Mouse (Mus musculus): ENCODE data around the gene Insl3. TPM values are rescaled to one million over a fixed set of nuclear protein-coding genes. Genes with fewer than 3 reads are reported as not detected.

Gene Insl3
- polyA plus RNA-seq, 1 experiment from 2014 or later: 1.3 TPM

- DNase-seq (ENCODE audit: low spot score): peak; percentile 96
- H3K27me3 ChIP-seq (replicated peaks; ENCODE audit: control insufficient read depth, insufficient read depth, low read length): peaks cover 38% of the 10 kb centered on the region
- H3K9ac ChIP-seq (ENCODE audit: low read depth, low read length): no peak overlapping the region
- no peaks in the 10 kb centered on the region for H3K9me3 ChIP-seq (ENCODE audit: control insufficient read depth, low read length)
- H3K27ac ChIP-seq (ENCODE audit: low read depth, low read length): 0 out of 2 replicates have a peak overlapping the region, but pooled peaks have one; percentile 10
- H3K4me3 ChIP-seq (ENCODE audit: low read depth, low read length): peak overlapping the region; percentile 40
- peak; percentile 79 for ATAC-seq (replicated peaks; ENCODE audit: low FRiP score)
- H3K36me3 ChIP-seq (ENCODE audit: control insufficient read depth, insufficient read depth, low read length): no peaks in the 10 kb centered on the region
- WGBS: 3% methylated on average over 22 of the region's 22 CpGs
- peak overlapping the region; percentile 74 for H3K4me2 ChIP-seq
- peaks cover 28% of the 10 kb centered on the region for H3K4me1 ChIP-seq (replicated peaks; ENCODE audit: control insufficient read depth, insufficient read depth, low read length)
These were observed 23.5 kb upstream of the Insl3 start for GRCm38 (mm10) chr8:71665331-71666130.

DNA sequence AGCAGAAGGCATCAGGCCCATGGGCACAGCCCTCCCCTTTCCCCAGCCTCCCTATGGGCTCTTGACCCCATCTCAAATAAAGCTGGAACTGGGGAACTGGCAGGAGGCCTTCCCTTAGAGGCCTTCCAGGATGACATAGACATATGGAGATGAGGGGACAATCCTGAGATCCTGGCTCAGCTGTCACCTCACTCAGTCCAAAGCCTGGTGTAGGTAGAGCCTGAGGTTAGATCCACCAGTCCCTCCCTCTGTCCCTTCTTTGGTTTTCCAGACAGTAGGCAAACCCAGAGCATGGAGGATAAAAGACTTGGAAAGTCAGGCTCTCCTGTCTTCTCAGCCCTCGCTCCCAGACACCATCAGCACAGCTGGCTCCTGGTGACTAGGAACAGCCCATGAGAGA, 22.2 kb upstream of the Insl3 start:
- Histone ChIP-seq H3K27me3 (replicated peaks; ENCODE audit: control insufficient read depth, insufficient read depth, low read length) (peaks cover 40% of the 10 kb centered on the region), H3K4me1 (replicated peaks; ENCODE audit: control insufficient read depth, insufficient read depth, low read length) (peaks cover 36% of the 10 kb centered on the region), H3K9me3 (ENCODE audit: control insufficient read depth, low read length) (no peaks in the 10 kb centered on the region), H3K9ac (ENCODE audit: low read depth, low read length) (no peak overlapping the region), H3K4me2 (no peak overlapping the region), H3K4me3 (ENCODE audit: low read depth, low read length) (no peak overlapping the region), H3K27ac (ENCODE audit: low read depth, low read length) (no peak overlapping the region), H3K36me3 (ENCODE audit: control insufficient read depth, insufficient read depth, low read length) (no peaks in the 10 kb centered on the region)
- DNase-seq (ENCODE audit: low spot score): no peak
- no peak for ATAC-seq (replicated peaks; ENCODE audit: low FRiP score)
- 35% methylated on average over 1 of the region's 1 CpGs for WGBS

- no peaks in the 10 kb centered on the region for H3K9me3 ChIP-seq (ENCODE audit: control insufficient read depth, low read length)
- no peak overlapping the region for H3K9ac ChIP-seq (ENCODE audit: low read depth, low read length)
- DNase-seq (ENCODE audit: low spot score) (no peak), ATAC-seq (replicated peaks; ENCODE audit: low FRiP score) (no peak)
- H3K27ac ChIP-seq (ENCODE audit: low read depth, low read length): 0 out of 2 replicates have a peak overlapping the region, but pooled peaks have one; percentile 43
- H3K4me3 ChIP-seq (ENCODE audit: low read depth, low read length): no peak overlapping the region
- peaks cover 40% of the 10 kb centered on the region for H3K27me3 ChIP-seq (replicated peaks; ENCODE audit: control insufficient read depth, insufficient read depth, low read length)
- peaks cover 38% of the 10 kb centered on the region for H3K4me1 ChIP-seq (replicated peaks; ENCODE audit: control insufficient read depth, insufficient read depth, low read length)
- 58% methylated on average over 5 of the region's 5 CpGs for WGBS
- no peaks in the 10 kb centered on the region for H3K36me3 ChIP-seq (ENCODE audit: control insufficient read depth, insufficient read depth, low read length)
- H3K4me2 ChIP-seq: no peak overlapping the region
These were observed 21.8 kb upstream of the Insl3 start for GRCm38 (mm10) chr8:71667256-71667655.

DNA sequence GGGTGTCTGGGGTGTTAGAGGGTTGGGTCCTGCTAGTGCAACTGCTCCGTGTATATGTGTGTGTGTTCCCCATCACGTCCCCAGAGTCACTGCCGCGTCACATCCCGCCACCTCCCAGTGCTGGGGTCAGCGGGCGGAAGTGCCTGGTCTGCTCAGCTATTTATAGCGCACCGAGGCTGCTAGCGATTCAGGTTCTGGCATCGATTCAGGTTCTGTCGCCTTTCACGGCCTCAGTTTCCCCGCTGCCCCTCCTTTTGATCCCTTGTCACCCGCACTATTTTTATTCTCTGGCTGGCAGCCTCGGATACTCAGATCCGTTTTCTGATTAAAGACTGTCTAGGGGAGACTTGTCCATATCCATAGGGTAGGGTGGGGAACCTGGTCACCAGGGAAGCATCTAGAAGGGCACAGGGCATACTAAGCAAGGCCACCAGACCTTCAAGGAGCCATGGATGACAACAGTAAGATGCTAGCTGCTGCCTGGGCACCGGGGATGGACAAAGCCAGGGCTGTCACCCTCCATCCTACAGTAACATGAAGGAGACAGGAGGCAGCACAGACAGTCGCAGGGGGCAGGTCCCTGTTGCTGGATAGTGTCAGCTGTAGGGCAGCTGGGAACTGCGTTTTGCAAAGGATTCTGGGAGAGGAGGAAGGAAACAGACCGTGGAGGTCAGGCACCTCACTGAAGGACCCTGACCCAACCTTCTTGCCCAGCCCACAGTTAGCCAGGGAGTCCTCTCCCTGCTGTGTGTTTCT, 20.6 kb upstream of the Insl3 start:
- Histone ChIP-seq H3K27ac (ENCODE audit: low read depth, low read length) (0 out of 2 replicates have a peak overlapping the region, but pooled peaks have one; percentile 43), H3K9ac (ENCODE audit: low read depth, low read length) (no peak overlapping the region), H3K4me3 (ENCODE audit: low read depth, low read length) (peak overlapping the region; percentile 3; the same call in 1 of the 2 replicates), H3K4me1 (replicated peaks; ENCODE audit: control insufficient read depth, insufficient read depth, low read length) (peaks cover 38% of the 10 kb centered on the region), H3K4me2 (peak overlapping the region; percentile 48), H3K9me3 (ENCODE audit: control insufficient read depth, low read length) (no peaks in the 10 kb centered on the region), H3K27me3 (replicated peaks; ENCODE audit: control insufficient read depth, insufficient read depth, low read length) (peaks cover 39% of the 10 kb centered on the region), H3K36me3 (ENCODE audit: control insufficient read depth, insufficient read depth, low read length) (no peaks in the 10 kb centered on the region)
- no peak for DNase-seq (ENCODE audit: low spot score)
- WGBS: 3% methylated on average over 21 of the region's 21 CpGs
- 0 out of 2 replicates have a peak, but pooled peaks have one; percentile 14 for ATAC-seq (replicated peaks; ENCODE audit: low FRiP score)

DNA sequence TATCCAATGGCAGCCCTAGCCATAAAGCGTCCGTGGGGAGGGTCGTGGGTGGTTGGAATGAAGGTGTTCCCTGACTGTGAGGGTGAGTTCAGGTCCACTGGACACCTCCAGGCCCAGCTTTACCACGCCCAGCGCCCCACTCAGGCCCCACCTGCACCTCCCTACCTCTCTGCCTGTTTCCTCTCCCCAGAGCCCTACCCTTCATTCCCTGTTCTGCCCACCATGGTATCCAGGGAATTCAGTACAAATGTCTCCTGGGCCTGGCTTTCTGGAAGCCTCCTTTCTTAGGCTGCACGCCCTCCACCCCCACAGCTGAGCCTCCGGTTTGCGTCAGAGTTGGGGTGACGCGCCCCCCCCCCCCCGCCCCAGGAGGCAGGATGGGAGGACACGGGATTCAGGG, 18.8 kb upstream of the Insl3 start:
- Histone ChIP-seq H3K36me3 (ENCODE audit: control insufficient read depth, insufficient read depth, low read length) (no peaks in the 10 kb centered on the region), H3K4me2 (peak overlapping the region; percentile 99), H3K27me3 (replicated peaks; ENCODE audit: control insufficient read depth, insufficient read depth, low read length) (peaks cover 37% of the 10 kb centered on the region), H3K27ac (ENCODE audit: low read depth, low read length) (no peak overlapping the region), H3K4me3 (ENCODE audit: low read depth, low read length) (peak overlapping the region; percentile 63), H3K9ac (ENCODE audit: low read depth, low read length) (no peak overlapping the region), H3K4me1 (replicated peaks; ENCODE audit: control insufficient read depth, insufficient read depth, low read length) (peaks cover 34% of the 10 kb centered on the region), H3K9me3 (ENCODE audit: control insufficient read depth, low read length) (no peaks in the 10 kb centered on the region)
- ATAC-seq (replicated peaks; ENCODE audit: low FRiP score) (no peak), DNase-seq (ENCODE audit: low spot score) (no peak)
- 19% methylated on average over 10 of the region's 12 CpGs for WGBS

DNA sequence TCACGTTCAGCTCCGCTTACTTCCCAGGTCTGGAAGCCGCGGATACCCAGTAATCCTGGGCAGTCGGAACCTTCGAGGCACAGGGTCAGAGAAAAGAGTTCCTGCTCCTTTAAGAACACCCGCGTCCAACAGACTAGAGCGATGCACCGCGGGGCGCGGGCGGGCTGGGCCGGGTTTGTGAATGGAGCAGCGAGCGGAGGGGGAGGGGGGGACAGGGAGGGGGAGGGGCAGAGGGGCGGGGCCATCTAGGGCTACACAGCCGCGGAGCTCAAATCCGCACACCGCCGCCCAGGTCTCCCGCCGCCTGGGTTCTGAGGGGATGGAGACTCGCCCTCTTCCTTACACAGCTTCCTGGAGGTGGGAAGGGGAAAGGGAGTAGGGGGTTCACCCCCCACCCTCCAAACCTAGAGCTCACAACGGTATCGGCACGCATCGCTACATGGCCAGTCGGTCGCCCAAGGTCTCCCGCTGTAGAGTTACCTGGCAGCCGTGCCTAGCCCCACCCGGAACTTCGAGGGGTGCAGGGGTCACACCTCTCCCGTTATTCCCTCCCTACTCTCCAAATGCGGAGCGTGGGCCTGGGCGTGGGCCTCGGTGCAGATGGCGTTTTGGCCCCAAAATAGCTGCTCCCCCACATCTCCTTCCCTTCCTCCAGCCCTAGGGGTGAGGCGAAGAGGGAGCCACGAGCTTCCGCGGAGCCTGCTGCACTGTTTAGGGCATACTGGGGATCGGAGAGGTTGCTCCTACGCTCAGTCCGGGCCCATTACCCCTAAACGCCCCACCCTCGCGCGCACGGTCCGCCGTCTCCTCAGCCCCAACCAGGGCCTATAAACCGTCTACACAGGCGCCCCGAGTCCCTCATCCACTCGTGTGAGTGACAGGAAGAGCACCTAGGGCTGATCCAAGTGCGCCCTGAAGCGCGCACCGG, 18.1 kb upstream of the Insl3 start:
- Histone ChIP-seq H3K4me3 (ENCODE audit: low read depth, low read length) (peak overlapping the region; percentile 63), H3K27ac (ENCODE audit: low read depth, low read length) (no peak overlapping the region), H3K9me3 (ENCODE audit: control insufficient read depth, low read length) (no peaks in the 10 kb centered on the region), H3K4me1 (replicated peaks; ENCODE audit: control insufficient read depth, insufficient read depth, low read length) (peaks cover 32% of the 10 kb centered on the region), H3K36me3 (ENCODE audit: control insufficient read depth, insufficient read depth, low read length) (no peaks in the 10 kb centered on the region), H3K27me3 (replicated peaks; ENCODE audit: control insufficient read depth, insufficient read depth, low read length) (peaks cover 37% of the 10 kb centered on the region), H3K4me2 (peak overlapping the region; percentile 99), H3K9ac (ENCODE audit: low read depth, low read length) (0 out of 2 replicates have a peak overlapping the region, but pooled peaks have one; percentile 6)
- under 1% methylated on average over 60 of the region's 64 CpGs for whole genome bisulfite sequencing
- ATAC-seq (replicated peaks; ENCODE audit: low FRiP score) (peak; percentile 32), DNase-seq (ENCODE audit: low spot score) (no peak)

GRCm38 (mm10) chr8:71671549-71671965, 17.5 kb upstream of the Insl3 start, which contains the start of gene Unc13a:
Gene Unc13a, minus strand, starts transcription at chr8:71671757.
- peak within 1 kb of the TSS; percentile 15; the same call in 1 of the 2 replicates for H3K9ac ChIP-seq (ENCODE audit: low read depth, low read length)
- peaks cover 33% of the 10 kb centered on the region for H3K27me3 ChIP-seq (replicated peaks; ENCODE audit: control insufficient read depth, insufficient read depth, low read length)
- H3K4me2 ChIP-seq: peak within 1 kb of the TSS; percentile 99
- no peaks in the 10 kb centered on the region for H3K9me3 ChIP-seq (ENCODE audit: control insufficient read depth, low read length)
- H3K4me1 ChIP-seq (replicated peaks; ENCODE audit: control insufficient read depth, insufficient read depth, low read length): peaks cover 28% of the 10 kb centered on the region
- H3K4me3 ChIP-seq (ENCODE audit: low read depth, low read length): peak within 1 kb of the TSS; percentile 63
- H3K36me3 ChIP-seq (ENCODE audit: control insufficient read depth, insufficient read depth, low read length): no peaks in the 10 kb centered on the region
- peak; percentile 90 for DNase-seq (ENCODE audit: low spot score)
- peak; percentile 62 for ATAC-seq (replicated peaks; ENCODE audit: low FRiP score)
- WGBS: 0% methylated on average over 42 of the region's 42 CpGs
- no peak within 1 kb of the TSS for H3K27ac ChIP-seq (ENCODE audit: low read depth, low read length)
